Mouse (Mus musculus) spleen, adult 2 months (tissue): ENCODE measurements around the gene Mfsd9.

ENCODE experiments used
- CTCF ChIP-seq: fragments of 200-500 bp; IDR thresholded peaks from 2 replicates; pipeline ENCODE4 v1.5.1; 2011; ENCODE audit warnings: mild to moderate bottlenecking, inconsistent platforms; ENCODE audit not compliant: insufficient read depth, insufficient read length, insufficient replicate concordance; ENCODE audit errors: extremely low read depth
- POLR2A ChIP-seq: fragments of 200-500 bp; IDR thresholded peaks from 2 replicates; pipeline ENCODE4 v1.6.1; 2011; ENCODE audit warnings: low read depth, low read length, inconsistent platforms

DNA sequence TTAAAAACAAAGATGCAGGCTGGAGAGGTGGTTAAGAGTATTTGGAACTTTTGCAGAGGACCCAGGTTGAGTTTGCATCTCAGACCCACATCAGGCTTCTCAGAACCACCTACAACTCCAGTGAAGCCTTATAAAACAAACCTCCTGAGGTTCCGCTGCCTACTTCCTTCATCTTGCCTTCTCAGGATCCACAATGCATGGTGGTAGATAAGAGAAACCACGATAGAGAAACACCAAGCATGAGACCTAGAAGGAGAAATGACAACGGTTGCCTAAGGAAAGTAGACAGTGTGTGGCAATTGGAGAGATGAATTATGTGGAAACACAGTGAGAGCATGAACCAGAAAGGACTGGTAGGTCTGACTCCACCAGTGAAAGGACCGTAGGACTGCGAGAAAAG lies 10.4 kb upstream of the Mfsd9 start:
- TF ChIP-seq POLR2A (no peak), CTCF (no peak)
